Mouse (Mus musculus): Measurements from ENCODE around the gene Tha1.

GRCm38 (mm10) chr11:117888853-117889822 is 15.9 kb upstream of the Tha1 start:
- TF ChIP-seq CTCF (conservative IDR thresholded peaks at IDR 0.05; ENCODE audit: low read length) (no peak), NANOG (IDR thresholded peaks at IDR 0.05; ENCODE audit: borderline replicate concordance, low read length) (no peak), POU5F1 (IDR thresholded peaks at IDR 0.05; ENCODE audit: borderline replicate concordance, low read length) (no peak)

All from E14TG2a.4 (cell line).